Mouse (Mus musculus) adrenal gland, postnatal 25 days (tissue): ENCODE measurements around the gene Ccl1. TPM values are rescaled to one million over a fixed set of nuclear protein-coding genes. Genes with fewer than 3 reads are reported as not detected.

ENCODE experiments used
- total RNA-seq: library from RNA; stranded (reverse); gene quantifications from 2 replicates; pipeline ENCODE4 v1.2.3, GENCODE M21; 2021

The Ccl1 gene
- total RNA-seq, 1 experiment from 2014 or later, result not detected

Other genes with a start within 250 kb of the Ccl1 start
- gene Ccl11, start 247.9 kb downstream of the Ccl1 start, total RNA-seq, result 1.3 and 5.0 TPM in 2 replicates
- not detected in 2 replicates for gene Ccl12, start 203.8 kb downstream of the Ccl1 start, total RNA-seq
- gene Ccl8, start 190.5 kb downstream of the Ccl1 start, total RNA-seq, result not detected in 2 replicates
- gene Tmem132e, start 83.2 kb upstream of the Ccl1 start, total RNA-seq, result 0.33 and 1.3 TPM in 2 replicates